Mouse (Mus musculus) cerebellum, adult 2 months (tissue): ENCODE measurements at regions not wholly inside any gene's neighbourhood (a gene's known extent, or its start where the extent isn't known, plus 50 kb on each side); places are given as distances from the start of the nearest gene placed in this dataset.

Experiments used
- DNase-seq, 2 experiments: peaks; one replicate each; pipeline ENCODE4 v3.0.0; 2021
- H3K27ac ChIP-seq: fragments of 200-500 bp; 2 replicates; pipeline ENCODE4 v1.5.1; 2012; ENCODE audit warnings: low read length, control low read depth, inconsistent platforms; ENCODE audit not compliant: insufficient read depth
- H3K27me3 ChIP-seq: fragments of 200-500 bp; 2 replicates; pipeline ENCODE4 v1.6.1; 2012; ENCODE audit warnings: inconsistent platforms, mild to moderate bottlenecking, low read length, moderate library complexity; ENCODE audit not compliant: control insufficient read depth, insufficient read depth
- H3K4me1 ChIP-seq: fragments of 200-500 bp; 2 replicates; pipeline ENCODE4 v1.6.1; 2011; ENCODE audit warnings: low read length; ENCODE audit not compliant: control insufficient read depth, insufficient read depth
- H3K4me3 ChIP-seq: fragments of 200-500 bp; replicated peaks from 2 replicates; pipeline ENCODE3; 2011; ENCODE audit warnings: mild to moderate bottlenecking, low read depth, low read length, control low read depth; ENCODE audit not compliant: insufficient read depth
- CTCF ChIP-seq: fragments of 200-500 bp; IDR thresholded peaks from 2 replicates; pipeline ENCODE4 v1.5.1; 2011; ENCODE audit warnings: low read depth, mild to moderate bottlenecking, control low read depth, low read length, moderate library complexity, borderline replicate concordance; ENCODE audit not compliant: insufficient read depth
- POLR2A ChIP-seq: fragments of 200-500 bp; IDR thresholded peaks from 2 replicates; pipeline ENCODE4 v1.6.1; 2011; ENCODE audit warnings: low read length, control low read depth, borderline replicate concordance; ENCODE audit not compliant: insufficient read depth
- WGBS: fragments of 180-500 bp; shearing (Covaris S2); methylation state at CpG from one replicate; pipeline ENCODE4 v1.1.7; 2018; 5-methylcytosine and 5-hydroxymethylcytosine counted together

DNA sequence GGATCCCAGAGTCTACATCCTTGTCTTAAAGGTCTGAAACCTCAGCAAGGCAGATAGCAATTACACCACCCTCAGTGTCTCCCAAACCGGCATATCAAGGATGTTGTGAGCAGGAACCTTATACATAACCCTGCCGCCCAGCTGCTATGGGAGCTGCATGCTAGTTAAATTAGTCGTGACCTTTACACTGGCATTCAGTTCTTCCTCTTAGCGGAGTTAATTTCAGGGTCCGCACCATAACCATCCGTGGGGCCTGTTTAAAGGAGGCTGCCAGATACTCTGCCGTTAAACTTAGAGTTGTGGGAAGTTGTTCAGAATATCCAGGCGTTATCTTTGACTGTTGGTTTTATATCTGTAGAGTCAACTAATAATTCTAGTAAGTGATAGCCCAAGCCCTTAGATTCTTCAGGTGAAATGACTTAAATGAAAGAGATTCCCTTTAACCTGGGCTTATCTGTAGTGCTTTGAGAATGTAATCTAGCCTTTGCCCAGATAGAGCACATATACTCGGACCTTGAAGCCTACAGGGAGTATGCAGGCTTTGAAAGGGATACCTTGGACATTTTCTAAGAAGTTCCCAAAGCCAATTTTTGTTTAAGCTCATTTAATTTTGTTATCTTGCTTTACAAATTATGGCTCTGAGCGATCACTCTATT, 153.3 kb upstream of the Spaca1 start:
- Histone ChIP-seq H3K27me3 (no peaks in the 10 kb centered on the region), H3K27ac (no peak overlapping the region), H3K4me1 (no peaks in the 10 kb centered on the region), H3K4me3 (no peak overlapping the region)
- WGBS: 92% methylated on average over 10 of the region's 10 CpGs
- no peak for TF ChIP-seq CTCF
- TF ChIP-seq POLR2A: no peak
- DNase-seq: no peak

DNA sequence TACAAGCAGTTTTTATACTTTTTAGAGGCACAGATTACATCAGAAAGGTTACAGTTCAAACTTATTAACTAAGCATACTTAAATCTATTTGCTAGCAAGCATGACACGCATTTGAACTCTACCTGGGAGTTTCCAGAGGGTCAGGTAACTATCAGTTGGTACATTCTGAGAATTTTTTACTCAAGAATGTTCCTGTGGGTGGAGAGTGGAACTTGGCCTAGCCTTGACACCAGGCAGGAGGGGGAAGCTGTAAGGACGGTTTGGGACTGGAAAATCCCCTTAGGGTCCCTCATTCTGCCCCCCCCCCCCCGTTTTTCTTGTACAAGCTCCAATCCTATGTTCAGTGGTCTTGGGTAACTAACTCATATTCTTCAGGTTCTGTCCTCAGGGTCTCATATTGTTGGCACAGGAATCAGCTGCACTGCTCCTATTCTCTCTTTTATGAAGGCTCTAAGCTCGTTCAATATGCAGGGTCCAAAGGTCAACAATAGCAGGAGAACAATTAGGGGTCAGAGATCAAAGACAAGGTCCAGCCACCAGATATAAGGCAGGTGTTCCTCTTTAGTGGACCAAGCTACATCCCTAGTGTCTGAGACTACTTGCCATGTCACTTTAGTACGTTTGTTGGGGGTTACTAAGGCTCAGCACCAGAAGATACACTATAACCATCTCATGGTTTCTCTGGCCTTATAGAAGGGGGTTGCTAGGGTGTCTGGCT, 159.3 kb upstream of the Spaca1 start:
- Histone ChIP-seq H3K4me3 (no peak overlapping the region), H3K27ac (no peak overlapping the region), H3K27me3 (no peaks in the 10 kb centered on the region), H3K4me1 (no peaks in the 10 kb centered on the region)
- WGBS: 72% methylated on average over 5 of the region's 5 CpGs
- TF ChIP-seq POLR2A: no peak
- TF ChIP-seq CTCF: no peak
- no peak for DNase-seq

DNA sequence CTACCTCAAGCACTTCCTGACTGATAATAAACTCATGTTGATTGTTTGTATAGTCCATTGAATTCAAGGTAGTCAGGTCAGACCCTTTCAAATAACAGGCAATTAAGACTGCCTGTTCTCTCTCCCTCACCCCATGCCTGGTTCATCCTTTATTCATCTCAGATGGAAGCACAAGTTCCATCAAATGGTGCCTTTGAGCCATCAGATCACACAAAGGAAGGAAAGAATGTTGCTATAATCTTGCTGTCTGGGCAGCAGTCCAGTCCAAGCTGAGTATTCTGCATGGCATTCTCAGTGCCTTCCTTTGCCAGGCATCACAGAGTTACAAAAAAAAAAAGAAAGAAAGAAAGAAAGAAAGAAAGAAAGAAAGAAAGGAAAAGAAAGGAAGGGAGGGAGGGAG, 163.7 kb upstream of the Spaca1 start:
- Histone ChIP-seq H3K4me1 (no peaks in the 10 kb centered on the region), H3K27me3 (no peaks in the 10 kb centered on the region), H3K4me3 (no peak overlapping the region), H3K27ac (no peak overlapping the region)
- no peak for DNase-seq
- TF ChIP-seq POLR2A (no peak), CTCF (no peak)

DNA sequence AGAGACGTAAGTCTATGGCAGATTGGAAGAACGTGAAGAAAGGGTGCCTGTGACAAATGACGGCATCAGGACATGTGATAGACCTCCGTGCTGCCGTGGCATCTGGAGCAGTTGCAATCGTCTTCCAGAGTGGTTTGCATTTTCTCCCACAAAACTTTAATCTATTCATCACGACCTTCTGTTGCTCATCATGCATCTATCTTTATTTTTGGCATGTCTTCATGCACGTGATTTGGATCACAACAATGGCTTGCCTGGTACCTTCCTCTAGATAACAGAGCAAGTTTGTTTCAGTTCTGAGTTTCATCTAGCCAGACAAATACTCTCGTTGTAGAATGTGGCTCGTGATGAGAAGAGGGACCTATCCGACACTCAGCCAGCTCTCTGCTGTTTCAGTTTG, 164.4 kb upstream of the Spaca1 start:
- H3K27me3 ChIP-seq: no peaks in the 10 kb centered on the region
- WGBS: 46% methylated on average over 11 of the region's 11 CpGs
- no peak for DNase-seq

DNA sequence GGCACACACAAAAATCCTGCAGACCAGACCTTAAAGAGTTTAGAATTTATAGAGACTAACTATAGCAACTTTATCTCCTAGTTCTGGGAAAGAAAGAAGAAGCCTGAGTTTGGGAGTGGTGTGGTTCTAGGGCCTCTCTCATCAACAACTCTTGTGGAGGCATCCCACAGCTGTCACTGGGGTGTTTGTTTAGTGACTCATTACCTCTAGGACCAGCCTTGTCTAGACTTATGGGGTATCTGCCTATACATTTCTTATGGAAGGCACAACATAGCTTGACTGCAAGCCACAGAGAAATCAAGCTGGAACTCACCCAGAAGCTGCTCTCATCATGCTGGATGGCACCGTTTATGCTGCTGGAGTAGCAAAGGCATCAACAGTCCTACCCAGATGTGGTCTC, 171.9 kb upstream of the Spaca1 start:
- Histone ChIP-seq H3K4me3 (no peak overlapping the region), H3K27ac (no peak overlapping the region), H3K4me1 (no peaks in the 10 kb centered on the region), H3K27me3 (no peaks in the 10 kb centered on the region)
- no peak for DNase-seq
- TF ChIP-seq POLR2A: no peak
- no peak for TF ChIP-seq CTCF
- WGBS: 71% methylated on average over 1 of the region's 1 CpGs

More for the DNA sequence above, 164.4 kb upstream of the Spaca1 start:
- H3K27ac ChIP-seq: no peak overlapping the region
- TF ChIP-seq CTCF: no peak
- no peak for TF ChIP-seq POLR2A
- no peak overlapping the region for H3K4me3 ChIP-seq
- H3K4me1 ChIP-seq: no peaks in the 10 kb centered on the region

DNA sequence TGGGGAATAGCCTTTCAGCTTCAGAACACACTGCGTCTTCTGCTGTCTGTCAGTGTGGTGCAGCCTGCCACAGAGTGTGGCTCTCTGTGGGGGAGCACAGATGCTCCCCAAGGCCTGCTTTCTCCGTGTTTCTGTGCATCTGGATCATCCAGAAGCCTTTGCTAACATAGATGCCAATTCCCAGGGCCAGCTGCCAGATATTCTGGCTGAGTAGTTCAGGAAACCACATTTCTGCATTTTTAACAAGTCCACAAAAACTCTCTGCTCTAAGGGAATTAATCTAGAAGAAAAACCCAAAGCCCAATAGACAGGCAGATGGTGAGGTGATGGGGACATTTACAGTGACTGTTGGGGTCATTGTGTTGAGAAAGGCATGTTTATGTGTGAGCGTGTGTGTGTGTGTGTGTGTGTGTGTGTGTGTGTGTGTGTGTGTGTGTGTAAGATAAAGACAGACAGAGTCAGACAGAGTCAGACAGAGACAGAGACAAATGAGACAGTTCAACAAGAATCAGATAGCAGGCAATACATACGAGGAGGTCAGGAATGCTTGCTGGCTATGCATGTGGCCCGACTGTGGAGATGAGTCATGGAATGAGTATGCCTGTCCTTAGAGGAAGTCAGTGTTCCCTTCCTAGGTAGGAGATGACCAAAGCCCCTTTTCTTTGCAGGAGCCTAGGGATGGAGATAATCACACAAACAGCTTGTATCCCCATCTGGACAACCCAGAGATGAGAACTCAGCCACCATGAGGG, 176.3 kb upstream of the Spaca1 start:
- H3K4me1 ChIP-seq: no peaks in the 10 kb centered on the region
- no peak overlapping the region for H3K4me3 ChIP-seq
- DNase-seq: no peak
- no peaks in the 10 kb centered on the region for H3K27me3 ChIP-seq
- 39% methylated on average over 5 of the region's 5 CpGs for WGBS
- TF ChIP-seq CTCF: no peak
- no peak for TF ChIP-seq POLR2A
- H3K27ac ChIP-seq: no peak overlapping the region

DNA sequence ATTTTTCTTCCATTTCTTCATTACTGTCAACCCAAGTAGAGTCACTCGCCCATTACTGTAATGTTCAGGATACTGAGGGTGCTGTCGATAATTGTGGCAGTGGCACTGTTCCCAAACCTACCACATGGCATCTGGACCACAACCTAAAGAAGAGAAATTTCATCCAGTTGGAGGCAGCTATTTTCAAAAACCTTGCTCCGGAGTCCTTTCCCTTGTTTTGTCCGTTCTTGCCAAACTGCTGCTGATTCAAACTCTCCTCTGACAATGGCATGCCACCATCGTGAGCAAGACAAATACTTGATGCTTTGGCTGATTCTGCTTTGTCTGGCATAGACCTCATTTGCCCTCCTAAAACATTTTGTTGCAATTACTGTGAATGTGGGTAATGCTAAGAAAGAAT, 176.9 kb upstream of the Spaca1 start:
- Histone ChIP-seq H3K4me3 (no peak overlapping the region), H3K27me3 (no peaks in the 10 kb centered on the region), H3K4me1 (no peaks in the 10 kb centered on the region), H3K27ac (no peak overlapping the region)
- DNase-seq: no peak
- no peak for TF ChIP-seq POLR2A
- TF ChIP-seq CTCF: no peak
- WGBS: 55% methylated on average over 5 of the region's 5 CpGs
